Mouse (Mus musculus) myocyte (in vitro differentiated cells): ENCODE data around the gene Ppox.

ENCODE experiments used
- E2F4 ChIP-seq: IDR thresholded peaks from one replicate; pipeline ENCODE4 v1.6.1; 2011; ENCODE audit warnings: mild to moderate bottlenecking, control low read depth, moderate library complexity; ENCODE audit not compliant: insufficient read depth
- POLR2A ChIP-seq: IDR thresholded peaks from one replicate; pipeline ENCODE4 v1.6.1; 2011; ENCODE audit warnings: low read depth, mild to moderate bottlenecking, control low read depth, moderate library complexity; ENCODE audit not compliant: insufficient read length

GRCm38 (mm10) chr1:171293906-171294297 is 12.9 kb upstream of the Ppox start:
- TF ChIP-seq POLR2A (no peak), E2F4 (no peak)
